Mouse (Mus musculus) testis, adult 10 weeks (tissue): ENCODE results near the gene Olfr832. TPM values are rescaled to one million over a fixed set of nuclear protein-coding genes. Genes with fewer than 3 reads are reported as not detected.

ENCODE experiments used
- polyA plus RNA-seq: library from polyadenylated mRNA; stranded (reverse); fragments of 350-450 nt; fragmentation: Illumina TruSeq; extraction: RNeasy Lipid Tissue Mini Kit (QIAGEN cat#74804); gene quantifications from one replicate; pipeline ENCODE4 v1.2.3, GENCODE M21; 2014; ENCODE audit warnings: low read depth, low replicate concordance

Olfr832 gene
- not detected for polyA plus RNA-seq

GRCm38 (mm10) chr9:18936822-18937221 lies at the start of gene Olfr832:
TSS of gene Olfr832 (plus strand) at chr9:18937122.

GRCm38 (mm10) chr9:18987690-18988089 lies 50.8 kb downstream of the Olfr832 start, which contains the start of gene Olfr834:
TSS of gene Olfr834 (plus strand) at chr9:18987990.

Other genes with a start within 250 kb of the Olfr832 start
- gene Olfr24, start 173.1 kb upstream of the Olfr832 start, polyA plus RNA-seq = 3.5 TPM
- gene Olfr828, start 117.6 kb upstream of the Olfr832 start, polyA plus RNA-seq = not detected
- not detected for gene Olfr829, start 82.2 kb upstream of the Olfr832 start, polyA plus RNA-seq
- not detected for gene Olfr830, start 62.4 kb upstream of the Olfr832 start, polyA plus RNA-seq
- gene Olfr834, start 50.9 kb downstream of the Olfr832 start, polyA plus RNA-seq = not detected
- gene Olfr835, start 95.6 kb downstream of the Olfr832 start, polyA plus RNA-seq = not detected
- 0.08 TPM for gene Olfr836, start 183.3 kb downstream of the Olfr832 start, polyA plus RNA-seq
- not detected for gene Olfr837, start 199.2 kb downstream of the Olfr832 start, polyA plus RNA-seq
- not detected for gene Olfr839-ps1, start 240.2 kb downstream of the Olfr832 start, polyA plus RNA-seq